Mouse (Mus musculus) mouse trophoblast stem cell (cell line): ENCODE results near the gene Snrnp35.

ENCODE experiments used
- in situ Hi-C, 2 experiments: fragments of 300-500 bp; cut with MseI, MboI; formaldehyde crosslinking; loops; 2 replicates in 1 of 2; 3 replicates in 1 of 2; pipeline ENCODE4 v1.15.1; 2025

The Snrnp35 gene

GRCm38 (mm10) chr5:124535016-124535415, 52.1 kb downstream of the Snrnp35 start:
- in situ Hi-C loops = loop anchor here in 1 of 2 experiments (10.0 kb wide), 1 partner anchor 100 kb away; the partner anchor contains the start of gene Kmt5a

- in situ Hi-C loops = loop anchor here in 1 of 2 experiments (10.0 kb wide), 1 partner anchor 102 kb away; the partner anchor contains the start of gene Kmt5a
Measured at GRCm38 (mm10) chr5:124536776-124537175, 53.8 kb downstream of the Snrnp35 start.

- in situ Hi-C loops = loop anchor here in 1 of 2 experiments (10.0 kb wide), 1 partner anchor 104 kb away; the partner anchor contains the start of gene Kmt5a
Measured at GRCm38 (mm10) chr5:124538813-124539792, 56.2 kb downstream of the Snrnp35 start.

- in situ Hi-C loops = loop anchor here in 1 of 2 experiments (10.0 kb wide), 1 partner anchor 105 kb away; the partner anchor contains the start of gene Kmt5a
Measured at GRCm38 (mm10) chr5:124539905-124540304, 57.0 kb downstream of the Snrnp35 start.

GRCm38 (mm10) chr5:124540383-124540786, 57.5 kb downstream of the Snrnp35 start, which contains the start of gene Tmed2:
Gene Tmed2, plus strand, starts transcription at chr5:124540695.
- in situ Hi-C loops = no loop called here
